Mouse (Mus musculus) testis, postnatal 14 days (tissue): ENCODE data around the gene Mylk2.

Experiments used
- DNase-seq: peaks from one replicate; pipeline ENCODE4 v3.0.0; 2021; ENCODE audit warnings: low spot score

Gene Mylk2

GRCm38 (mm10) chr2:152914310-152915120, 3.4 kb downstream of the Mylk2 start:
- peak; percentile 82 for DNase-seq

GRCm38 (mm10) chr2:152915453-152915852, 4.3 kb downstream of the Mylk2 start:
- DNase-seq: no peak

GRCm38 (mm10) chr2:152916111-152916510, 5.0 kb downstream of the Mylk2 start:
- DNase-seq: no peak

GRCm38 (mm10) chr2:152917671-152918070, 6.5 kb downstream of the Mylk2 start:
- DNase-seq: no peak

- DNase-seq: no peak
These were observed 11.2 kb downstream of the Mylk2 start for GRCm38 (mm10) chr2:152922376-152922775.

GRCm38 (mm10) chr2:152923621-152924020, 12.5 kb downstream of the Mylk2 start:
- no peak for DNase-seq

- DNase-seq: no peak
These were observed 13.0 kb downstream of the Mylk2 start for GRCm38 (mm10) chr2:152924128-152924527.

GRCm38 (mm10) chr2:152924543-152924942, 13.4 kb downstream of the Mylk2 start:
- no peak for DNase-seq

GRCm38 (mm10) chr2:152925189-152925872, 14.2 kb downstream of the Mylk2 start:
- peak; percentile 80 for DNase-seq

- no peak for DNase-seq
These were observed 15.7 kb downstream of the Mylk2 start for GRCm38 (mm10) chr2:152926896-152927295.

GRCm38 (mm10) chr2:152927371-152927770, 16.2 kb downstream of the Mylk2 start:
- no peak for DNase-seq

GRCm38 (mm10) chr2:152928219-152928987, 17.3 kb downstream of the Mylk2 start:
- DNase-seq: peak; percentile 36

GRCm38 (mm10) chr2:152928988-152929370, 17.8 kb downstream of the Mylk2 start:
- DNase-seq: peak; percentile 38

- no peak for DNase-seq
These were observed 19.1 kb downstream of the Mylk2 start for GRCm38 (mm10) chr2:152930276-152930675.

- no peak for DNase-seq
These were observed 20.5 kb downstream of the Mylk2 start for GRCm38 (mm10) chr2:152931456-152932160.

GRCm38 (mm10) chr2:152933048-152933447, 21.9 kb downstream of the Mylk2 start, which contains the start of gene Foxs1:
Gene Foxs1 (minus strand): TSS chr2:152933208.
- peak; percentile 65 for DNase-seq

- DNase-seq: peak; percentile 62
These were observed 22.5 kb downstream of the Mylk2 start for GRCm38 (mm10) chr2:152933614-152934013.

GRCm38 (mm10) chr2:152939846-152940245, 28.7 kb downstream of the Mylk2 start:
- peak; percentile 53 for DNase-seq

GRCm38 (mm10) chr2:152941106-152941505, 30.0 kb downstream of the Mylk2 start:
- no peak for DNase-seq

- DNase-seq: no peak
These were observed 30.6 kb downstream of the Mylk2 start for GRCm38 (mm10) chr2:152941776-152942175.

- DNase-seq: no peak
These were observed 31.9 kb downstream of the Mylk2 start for GRCm38 (mm10) chr2:152942898-152943515.
